Mouse (Mus musculus) cerebral cortex, adult 2 months (tissue): ENCODE results near the gene Exoc6b.

Experiments
- WGBS: fragments of 180-500 bp; shearing (Covaris S2); methylation state at CpG from one replicate; pipeline ENCODE4 v1.1.7; 2018; 5-methylcytosine and 5-hydroxymethylcytosine counted together

Exoc6b gene

GRCm38 (mm10) chr6:85069023-85069985, at the start of gene Exoc6b:
Exoc6b (minus strand) TSS chr6:85069513.
- WGBS: 1% methylated on average over 63 of the region's 63 CpGs

- WGBS: 39% methylated on average over 11 of the region's 11 CpGs
Observed at GRCm38 (mm10) chr6:85117545-85118511, 48.5 kb upstream of the Exoc6b start.

DNA sequence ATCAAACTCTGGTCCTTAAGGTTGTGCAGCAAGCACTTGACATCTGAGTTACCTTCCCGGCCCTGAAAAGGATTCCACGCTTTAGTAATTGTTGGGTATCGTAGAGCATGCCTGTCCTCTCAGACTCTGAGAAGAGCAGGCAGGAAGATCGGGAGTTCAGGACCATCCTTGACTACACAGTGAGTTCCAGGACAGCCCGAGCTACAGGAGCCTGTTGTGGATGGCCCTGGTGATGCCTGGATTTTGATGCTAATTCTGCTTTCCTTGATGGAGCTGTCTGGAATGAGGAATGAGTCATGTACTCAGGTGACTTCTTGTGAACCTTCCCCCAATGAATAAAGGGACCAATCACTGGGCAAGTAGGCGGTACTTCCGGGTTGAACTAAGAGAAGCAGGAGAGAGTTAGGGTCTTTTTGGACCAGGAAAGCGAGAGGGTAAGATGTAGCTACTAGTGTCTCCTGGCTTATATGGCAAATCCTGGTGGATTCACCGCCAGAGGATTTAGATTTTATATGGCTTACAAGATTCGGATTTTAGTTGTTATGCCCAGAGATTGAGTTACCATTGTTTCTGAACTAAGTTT, 35.8 kb upstream of the Exoc6b start:
- 92% methylated on average over 10 of the region's 10 CpGs for WGBS

- WGBS: 91% methylated on average over 3 of the region's 3 CpGs
Observed at GRCm38 (mm10) chr6:85103321-85103720, 34.0 kb upstream of the Exoc6b start.

DNA sequence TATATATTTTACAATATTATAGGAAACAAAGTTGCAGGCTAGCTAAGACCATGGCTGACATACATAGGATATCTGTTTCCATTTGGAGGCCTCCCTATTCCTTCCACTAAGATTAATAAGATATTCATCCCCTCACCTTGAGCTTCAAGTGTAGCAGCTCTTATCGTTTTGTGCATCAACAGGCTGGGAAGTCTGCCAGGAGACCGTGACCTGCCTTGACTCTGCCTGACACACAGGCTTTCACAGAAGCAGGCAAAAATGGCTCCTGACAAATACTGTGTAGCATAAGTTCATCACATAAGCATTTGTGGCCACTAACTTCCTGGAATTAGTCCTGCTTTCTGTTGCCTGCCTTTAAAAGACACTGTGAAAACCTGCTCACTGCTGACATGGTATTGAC, 27.1 kb upstream of the Exoc6b start:
- WGBS: 55% methylated on average over 2 of the region's 2 CpGs

- 94% methylated on average over 4 of the region's 4 CpGs for whole genome bisulfite sequencing
Observed at GRCm38 (mm10) chr6:85087425-85087824, 18.1 kb upstream of the Exoc6b start.

DNA sequence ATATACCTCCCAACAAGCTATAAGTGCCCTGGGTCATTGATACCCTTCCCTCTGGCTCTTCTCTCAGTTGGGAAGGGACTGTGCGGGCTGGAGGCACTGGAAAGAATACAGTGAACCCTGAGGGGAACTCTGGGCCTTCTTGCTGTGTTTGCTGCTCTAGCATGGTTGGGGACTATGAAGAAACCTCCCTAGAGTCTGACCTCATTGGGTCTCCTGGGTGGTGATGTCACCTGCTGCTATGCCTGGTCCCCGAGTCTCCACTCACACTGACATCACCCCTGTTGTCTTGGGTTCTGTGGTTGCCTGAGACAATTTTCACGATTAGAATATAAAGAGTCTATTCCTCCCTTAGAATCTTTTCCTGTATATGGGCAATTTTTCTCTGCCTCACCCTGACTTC, 17.3 kb upstream of the Exoc6b start:
- 71% methylated on average over 3 of the region's 3 CpGs for WGBS

GRCm38 (mm10) chr6:85076179-85076720, 6.9 kb upstream of the Exoc6b start:
- WGBS: 86% methylated on average over 29 of the region's 29 CpGs

GRCm38 (mm10) chr6:85074996-85075395, 5.7 kb upstream of the Exoc6b start:
- WGBS: 40% methylated on average over 2 of the region's 2 CpGs

DNA sequence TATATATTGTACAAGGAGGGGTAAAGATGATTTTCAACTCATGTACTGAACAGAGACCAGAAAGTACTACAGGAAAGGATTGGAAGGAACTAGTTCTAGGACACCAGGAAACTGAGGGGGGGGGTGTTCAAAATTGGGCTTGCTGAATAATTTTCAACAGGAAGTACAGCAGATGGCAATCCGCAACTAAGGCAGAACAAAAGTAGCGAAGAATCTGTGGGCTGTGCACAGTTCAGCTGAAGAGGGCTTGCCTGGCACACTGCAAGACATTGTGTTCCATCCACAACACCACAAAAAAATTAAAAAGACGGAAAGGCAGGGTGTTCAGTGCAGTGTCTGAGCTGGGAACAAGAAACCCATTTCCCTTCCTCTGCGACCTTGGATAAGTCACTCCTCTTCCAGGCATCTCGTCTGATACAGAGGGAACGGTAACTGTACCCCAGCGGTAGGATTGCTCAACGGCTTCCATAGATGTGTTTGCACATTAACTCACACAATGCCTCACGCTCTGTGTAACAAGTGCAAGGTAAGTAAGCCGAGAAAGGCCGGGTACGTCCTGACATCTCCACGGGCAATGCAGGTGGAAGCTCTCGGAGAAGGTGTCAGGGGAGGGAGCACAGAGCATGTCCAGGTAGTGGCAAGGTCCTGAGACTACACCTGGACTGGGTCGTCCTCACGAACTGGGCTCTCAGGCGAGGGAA, 841 bp downstream of the Exoc6b start:
- WGBS: under 1% methylated on average over 17 of the region's 17 CpGs

DNA sequence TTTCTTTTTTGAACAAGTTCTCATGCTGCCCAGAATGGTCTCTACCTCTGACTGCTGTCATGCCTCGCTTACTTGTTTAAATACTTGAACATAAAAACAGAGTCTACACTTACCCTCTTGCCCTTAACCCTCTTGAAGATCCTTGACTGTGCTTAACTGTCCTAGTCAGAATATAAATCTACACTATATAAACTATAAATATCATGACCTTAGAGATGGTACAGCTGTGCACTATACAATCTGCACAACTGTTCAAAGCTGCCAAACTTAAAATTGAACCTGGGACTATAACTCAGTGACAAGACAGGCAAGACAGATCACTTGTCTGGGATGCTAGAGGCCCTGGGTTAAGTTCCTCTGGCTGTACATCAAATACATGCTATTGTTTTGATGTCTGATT, 11.7 kb downstream of the Exoc6b start:
- 93% methylated on average over 1 of the region's 1 CpGs for WGBS

DNA sequence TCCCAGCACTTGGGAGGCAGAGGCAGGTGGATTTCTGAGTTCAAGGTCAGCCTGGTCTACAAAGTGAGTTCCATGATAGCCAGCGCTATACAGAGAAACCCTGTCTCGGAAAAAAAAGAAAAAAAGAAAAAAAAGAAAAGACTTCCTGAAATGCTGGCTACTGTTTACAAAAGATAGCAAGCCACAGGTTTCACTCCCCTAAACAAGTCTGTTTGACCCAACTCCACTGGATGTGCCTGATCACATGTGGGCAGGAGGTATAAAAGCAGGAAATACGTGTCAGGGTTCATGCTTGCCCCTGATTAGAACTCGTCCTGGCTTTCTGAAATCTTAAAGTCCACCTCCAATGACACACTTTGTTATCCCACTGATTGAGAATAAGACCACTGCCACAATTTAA, 18.2 kb downstream of the Exoc6b start:
- WGBS: 86% methylated on average over 4 of the region's 4 CpGs

DNA sequence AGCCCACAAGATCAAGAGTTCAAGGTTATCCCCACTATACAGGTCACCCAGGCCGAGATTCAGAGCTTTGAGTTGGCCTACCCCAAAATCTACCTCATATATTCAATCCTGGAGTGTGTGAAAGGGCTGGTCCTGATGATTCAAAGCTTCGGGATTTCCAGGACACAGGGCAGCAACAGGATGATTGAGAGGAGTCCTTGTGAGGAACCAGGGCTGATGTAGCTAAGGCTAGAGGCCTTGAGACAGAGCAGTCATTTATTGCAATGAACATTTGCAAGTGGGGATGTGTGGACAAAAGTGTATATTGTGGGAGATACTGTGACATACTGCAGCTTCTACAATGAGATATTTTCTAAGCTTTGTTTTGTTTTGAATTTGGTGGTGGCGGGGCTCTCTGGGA, 22.8 kb downstream of the Exoc6b start:
- 77% methylated on average over 3 of the region's 3 CpGs for WGBS

- WGBS: 70% methylated on average over 4 of the region's 4 CpGs
Observed at GRCm38 (mm10) chr6:85044621-85045152, 24.6 kb downstream of the Exoc6b start.

GRCm38 (mm10) chr6:85037677-85038076, 31.6 kb downstream of the Exoc6b start:
- WGBS: 5% methylated on average over 6 of the region's 6 CpGs

- 66% methylated on average over 1 of the region's 1 CpGs for WGBS
Observed at GRCm38 (mm10) chr6:85029671-85030070, 39.6 kb downstream of the Exoc6b start.

- WGBS: 8% methylated on average over 2 of the region's 2 CpGs
Observed at GRCm38 (mm10) chr6:85017011-85017410, 52.3 kb downstream of the Exoc6b start.

DNA sequence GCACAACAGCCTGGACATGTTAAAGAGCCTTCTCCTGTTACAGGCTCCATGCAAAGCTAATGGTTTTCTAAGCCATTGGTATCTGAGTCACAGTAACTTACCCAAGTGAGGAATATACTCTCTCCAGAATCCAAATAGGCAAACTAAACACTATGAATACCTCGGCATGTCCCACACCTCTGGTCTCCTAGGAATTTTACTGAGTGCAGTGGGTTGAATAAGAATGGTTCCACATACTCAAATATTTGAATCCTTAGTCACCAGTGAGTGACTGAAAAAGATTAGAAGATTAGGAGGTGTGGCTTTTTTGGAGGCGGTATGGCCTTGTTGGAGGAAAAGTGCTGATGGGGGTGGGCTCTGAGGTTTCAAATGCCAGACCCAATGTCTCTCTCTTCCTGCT, 55.4 kb downstream of the Exoc6b start:
- WGBS: 87% methylated on average over 2 of the region's 2 CpGs

DNA sequence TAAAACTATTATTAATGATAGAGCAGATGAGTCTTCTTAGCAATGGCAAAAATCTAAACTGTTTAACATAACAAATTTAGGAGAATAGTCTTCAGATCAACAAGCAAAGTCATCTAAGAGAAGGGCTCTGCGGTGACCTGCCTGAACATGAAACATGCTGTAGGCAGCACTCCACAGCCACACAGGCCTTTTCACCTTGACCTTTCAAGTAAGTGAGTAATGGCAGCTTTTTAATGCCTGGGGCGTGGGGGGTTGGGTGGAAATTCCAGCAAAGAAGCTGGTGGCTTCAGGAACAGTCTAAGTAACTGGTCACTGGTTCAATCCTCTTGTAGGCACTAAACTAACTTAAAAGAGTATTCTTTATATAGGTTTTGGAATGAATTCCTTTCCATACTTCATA, 58.9 kb downstream of the Exoc6b start:
- 98% methylated on average over 2 of the region's 2 CpGs for WGBS

DNA sequence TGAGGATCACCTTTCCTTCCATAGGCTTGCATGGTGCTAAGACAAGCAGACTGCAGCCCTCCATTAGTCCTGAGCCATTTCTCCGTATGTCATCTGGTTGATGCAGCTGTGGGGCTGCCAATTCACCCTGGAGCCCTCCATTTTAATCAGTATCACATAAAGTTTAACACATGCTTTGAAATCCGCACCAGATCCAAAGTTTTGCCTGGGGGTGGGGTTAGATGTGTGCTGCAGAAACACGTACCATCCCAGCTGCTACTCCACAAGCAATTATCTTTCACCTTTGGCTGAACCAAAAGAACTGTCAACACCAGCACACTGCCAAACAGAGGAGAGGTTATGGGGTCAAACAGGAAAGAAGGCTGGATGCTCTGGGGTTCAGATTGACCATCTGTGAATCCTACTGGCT, 92.7 kb downstream of the Exoc6b start:
- WGBS: 68% methylated on average over 3 of the region's 3 CpGs

DNA sequence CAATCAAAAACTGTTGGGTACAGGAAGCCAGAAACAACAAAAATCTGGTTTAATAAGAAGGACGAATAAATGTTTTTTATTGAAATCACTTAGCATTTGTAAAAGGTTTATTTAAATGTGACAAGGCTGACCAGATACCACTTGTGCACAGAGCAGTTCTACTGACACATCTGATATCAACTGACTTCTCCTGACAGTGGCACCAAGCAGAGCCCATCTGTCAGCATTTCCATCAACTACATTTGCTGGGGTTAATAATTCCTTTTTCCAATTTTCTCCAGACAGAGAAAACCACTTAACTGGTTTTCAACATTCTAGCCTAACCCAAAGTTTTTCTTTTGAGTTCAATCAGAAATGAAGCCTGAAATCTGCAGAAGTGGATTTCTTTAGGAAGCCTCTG, 100.8 kb downstream of the Exoc6b start:
- 82% methylated on average over 1 of the region's 1 CpGs for WGBS
